Mouse (Mus musculus) CH12.LX (cell line): ENCODE results near the gene Smyd3. TPM values are rescaled to one million over a fixed set of nuclear protein-coding genes. Genes with fewer than 3 reads are reported as not detected.

ENCODE experiments used
- DNase-seq: peaks from one replicate; pipeline ENCODE4 v3.0.0-alpha.2; 2013; ENCODE audit errors: extremely low read depth
- H3K27ac ChIP-seq: 2 replicates; pipeline ENCODE4 v1.5.1; 2012; ENCODE audit warnings: low read depth, mild to moderate bottlenecking, control low read depth, moderate library complexity; ENCODE audit not compliant: insufficient read depth
- H3K27me3 ChIP-seq: replicated peaks from 2 replicates; pipeline ENCODE3; 2012; ENCODE audit warnings: inconsistent platforms
- H3K36me3 ChIP-seq, 2 experiments: replicated peaks in 1 of 2; 2 replicates each; pipeline versions ENCODE3 to v1.6.1; 2012; ENCODE audit warnings: inconsistent platforms in 1 of 2, low read length in 1 of 2, mild to moderate bottlenecking in 1 of 2, mixed read lengths in 1 of 2, moderate library complexity in 1 of 2; ENCODE audit not compliant: control insufficient read depth in 1 of 2, insufficient read depth in 1 of 2
- H3K4me1 ChIP-seq, 2 experiments: 2 replicates each; pipeline ENCODE4 v1.6.1; 2012; ENCODE audit warnings: inconsistent platforms in 1 of 2, moderate library complexity in 1 of 2; ENCODE audit not compliant: insufficient read depth in 2 of 2, control insufficient read depth in 1 of 2
- H3K4me2 ChIP-seq: 2 replicates; pipeline ENCODE4 v1.6.1; 2012; ENCODE audit warnings: low read depth, mild to moderate bottlenecking, control low read depth; ENCODE audit not compliant: poor library complexity, insufficient read depth, severe bottlenecking
- H3K4me3 ChIP-seq, 3 experiments: fragments of 150-350 bp in 1 of 3; sonication (generic) in 1 of 3; replicated peaks in 1 of 3; 2 replicates each; pipeline versions ENCODE3 to v1.5.1; 2011 to 2012; ENCODE audit warnings: low read depth in 2 of 3, low read length in 2 of 3, mild to moderate bottlenecking in 2 of 3, moderate library complexity in 2 of 3, control low read depth in 1 of 3, improper control_type of control experiment in 1 of 3, inconsistent platforms in 1 of 3, mixed read lengths in 1 of 3; ENCODE audit not compliant: poor library complexity in 1 of 3
- H3K79me2 ChIP-seq: replicated peaks from 2 replicates; pipeline ENCODE4 v1.6.1; 2012; ENCODE audit warnings: mild to moderate bottlenecking, moderate library complexity; ENCODE audit not compliant: control insufficient read depth, poor library complexity, insufficient read depth, severe bottlenecking; ENCODE audit errors: extremely low read depth
- H3K9ac ChIP-seq: 2 replicates; pipeline ENCODE4 v1.6.1; 2012; ENCODE audit warnings: low read depth, mild to moderate bottlenecking, control low read depth, moderate library complexity; ENCODE audit not compliant: insufficient read depth
- H3K9me3 ChIP-seq: replicated peaks from 2 replicates; pipeline ENCODE3; 2012; ENCODE audit warnings: low read length, inconsistent platforms, mixed read lengths
- CHD2 ChIP-seq: IDR thresholded peaks from 2 replicates; pipeline ENCODE4 v1.6.1; 2011; ENCODE audit warnings: low read length, improper control_type of control experiment
- E2F4 ChIP-seq: IDR thresholded peaks from 2 replicates; pipeline ENCODE4 v1.6.1; 2011; ENCODE audit warnings: low read depth, low read length, improper control_type of control experiment; ENCODE audit not compliant: insufficient replicate concordance
- ELF1 ChIP-seq: IDR thresholded peaks from 2 replicates; pipeline ENCODE4 v1.6.1; 2014; ENCODE audit warnings: low read depth, mild to moderate bottlenecking, inconsistent platforms, low read length, improper control_type of control experiment
- EP300 ChIP-seq: IDR thresholded peaks from 2 replicates; pipeline ENCODE4 v1.6.1; 2011; ENCODE audit warnings: low read length, improper control_type of control experiment
- ETS1 ChIP-seq: conservative IDR thresholded peaks from 2 replicates; pipeline ENCODE4 v1.6.1; 2012; ENCODE audit warnings: low read depth, mild to moderate bottlenecking, inconsistent platforms, low read length, improper control_type of control experiment, moderate library complexity
- GABPA ChIP-seq: IDR thresholded peaks from 2 replicates; pipeline ENCODE4 v1.6.1; 2012; ENCODE audit warnings: low read depth, low read length, improper control_type of control experiment, inconsistent platforms; ENCODE audit not compliant: insufficient replicate concordance
- JUN ChIP-seq: IDR thresholded peaks from 2 replicates; pipeline ENCODE4 v1.6.1; 2011; ENCODE audit warnings: low read depth, mild to moderate bottlenecking, low read length, improper control_type of control experiment, moderate library complexity; ENCODE audit not compliant: insufficient read depth
- JUND ChIP-seq: conservative IDR thresholded peaks from 2 replicates; pipeline ENCODE4 v1.6.1; 2011; ENCODE audit warnings: low read depth, low read length, improper control_type of control experiment
- KAT2A ChIP-seq: IDR thresholded peaks from 2 replicates; pipeline ENCODE4 v1.6.1; 2012; ENCODE audit warnings: low read length, improper control_type of control experiment, inconsistent platforms; ENCODE audit not compliant: insufficient replicate concordance
- MAFK ChIP-seq: IDR thresholded peaks from 2 replicates; pipeline ENCODE4 v1.6.1; 2011; ENCODE audit warnings: low read length, improper control_type of control experiment; ENCODE audit not compliant: insufficient replicate concordance
- MAX ChIP-seq: IDR thresholded peaks from 2 replicates; pipeline ENCODE4 v1.6.1; 2011; ENCODE audit warnings: low read length, improper control_type of control experiment
- MYC ChIP-seq: IDR thresholded peaks from 2 replicates; pipeline ENCODE4 v1.6.1; 2011; ENCODE audit warnings: low read depth, mild to moderate bottlenecking, improper control_type of control experiment, low read length
- NRF1 ChIP-seq: IDR thresholded peaks from 2 replicates; pipeline ENCODE4 v1.6.1; 2014; ENCODE audit warnings: low read depth, mild to moderate bottlenecking, inconsistent platforms, low read length, improper control_type of control experiment, moderate library complexity
- PAX5 ChIP-seq: IDR thresholded peaks from 2 replicates; pipeline ENCODE4 v1.6.1; 2012; ENCODE audit warnings: low read length, inconsistent platforms, mixed read lengths
- POLR2A ChIP-seq: IDR thresholded peaks from 2 replicates; pipeline ENCODE4 v1.6.1; 2011; ENCODE audit warnings: low read depth, mild to moderate bottlenecking, improper control_type of control experiment, low read length
- RCOR1 ChIP-seq: conservative IDR thresholded peaks from 2 replicates; pipeline ENCODE4 v1.6.1; 2012; ENCODE audit warnings: low read depth, mild to moderate bottlenecking, inconsistent platforms, low read length, improper control_type of control experiment
- SMC3 ChIP-seq: IDR thresholded peaks from 2 replicates; pipeline ENCODE4 v1.6.1; 2011; ENCODE audit warnings: low read depth, low read length, improper control_type of control experiment
- TBP ChIP-seq: conservative IDR thresholded peaks from 2 replicates; pipeline ENCODE4 v1.6.1; 2011; ENCODE audit warnings: low read depth, low read length, improper control_type of control experiment
- TCF12 ChIP-seq: IDR thresholded peaks from 2 replicates; pipeline ENCODE4 v1.6.1; 2014; ENCODE audit warnings: low read depth, mild to moderate bottlenecking, inconsistent platforms, low read length, improper control_type of control experiment
- UBTF ChIP-seq: IDR thresholded peaks from 2 replicates; pipeline ENCODE4 v1.6.1; 2012; ENCODE audit warnings: low read depth, mild to moderate bottlenecking, inconsistent platforms, low read length, improper control_type of control experiment, moderate library complexity
- USF1 ChIP-seq: IDR thresholded peaks from 2 replicates; pipeline ENCODE4 v1.6.1; 2014; ENCODE audit warnings: low read depth, mild to moderate bottlenecking, inconsistent platforms, low read length, improper control_type of control experiment
- USF2 ChIP-seq: conservative IDR thresholded peaks from 2 replicates; pipeline ENCODE4 v1.6.1; 2011; ENCODE audit warnings: low read depth, low read length, improper control_type of control experiment
- ZC3H11A ChIP-seq: IDR thresholded peaks from 2 replicates; pipeline ENCODE4 v1.6.1; 2012; ENCODE audit warnings: low read depth, mild to moderate bottlenecking, inconsistent platforms, low read length, improper control_type of control experiment
- ZKSCAN1 ChIP-seq: IDR thresholded peaks from 2 replicates; pipeline ENCODE4 v1.6.1; 2012; ENCODE audit warnings: low read depth, inconsistent platforms, low read length, improper control_type of control experiment, borderline replicate concordance
- ZMIZ1 ChIP-seq: IDR thresholded peaks from 2 replicates; pipeline ENCODE4 v1.6.1; 2012; ENCODE audit warnings: low read depth, mild to moderate bottlenecking, inconsistent platforms, low read length, improper control_type of control experiment
- ZNF384 ChIP-seq: IDR thresholded peaks from 2 replicates; pipeline ENCODE4 v1.6.1; 2012; ENCODE audit warnings: low read depth, low read length, improper control_type of control experiment, inconsistent platforms
- dilution Hi-C: fragments of 300-500 bp; cut with MboI; formaldehyde crosslinking; loops from 2 replicates; pipeline ENCODE4 v1.14.3; 2020; ENCODE audit warnings: low sequenced_read_pairs; ENCODE audit not compliant: extremely low pct_unique_long_range_greater_than_20kb, extremely low pct_ligation_motif_present
- in situ Hi-C: fragments of 300-500 bp; cut with MboI; formaldehyde crosslinking; loops from 3 replicates; pipeline ENCODE4 v1.14.3; 2019; ENCODE audit warnings: low sequenced_read_pairs, low pct_ligation_motif_present, low pct_unique_long_range_greater_than_20kb, mixed read lengths
- polyA plus RNA-seq: library from polyadenylated mRNA; unstranded; fragments of >175 nt; gene quantifications from 2 replicates; pipeline ENCODE4 v1.2.1, GENCODE M21; 2012; ENCODE audit warnings: low read depth; ENCODE audit not compliant: insufficient read length
- total RNA-seq, 2 experiments: library from RNA; depleted of rRNA; stranded (reverse); fragments of 300-350 nt in 1 of 2; fragments of >200 nt in 1 of 2; gene quantifications; 2 replicates each; pipeline ENCODE4 v1.2.3; 2012 to 2014

The Smyd3 gene
- total and polyA plus RNA-seq, 3 experiments, result 11.4 to 12.5 (median 11.8) TPM

- Histone ChIP-seq H3K4me1 (peaks cover 0 to 13% of the 10 kb centered on the region in 2 experiments; a peak in 2 of 4 replicates), H3K4me3 (no peak overlapping the region), H3K9ac (no peak overlapping the region), H3K4me2 (no peak overlapping the region), H3K36me3 (no peaks in the 10 kb centered on the region), H3K27me3 (no peaks in the 10 kb centered on the region), H3K9me3 (no peaks in the 10 kb centered on the region), H3K79me2 (no peaks in the 10 kb centered on the region), H3K27ac (no peak overlapping the region)
- DNase-seq, result no peak
- dilution Hi-C loops, result no loop called here
- TF ChIP-seq ETS1 (no peak), NRF1 (no peak), MAFK (no peak), ZNF384 (no peak), EP300 (no peak), SMC3 (no peak), USF1 (no peak), ZMIZ1 (no peak), MYC (no peak), E2F4 (no peak), JUN (no peak), POLR2A (no peak), ZKSCAN1 (no peak), USF2 (no peak), ZC3H11A (no peak), GABPA (no peak), JUND (no peak), RCOR1 (no peak), UBTF (no peak), TBP (no peak)
- in situ Hi-C loops, result no loop called here
Measured at GRCm38 (mm10) chr1:179013021-179013420, 504.8 kb downstream of the Smyd3 start.

GRCm38 (mm10) chr1:179012273-179012672 lies 505.6 kb downstream of the Smyd3 start:
- H3K36me3 ChIP-seq, result no peaks in the 10 kb centered on the region
- TF ChIP-seq KAT2A, result no peak
- TF ChIP-seq ELF1, result no peak
- no peak for TF ChIP-seq ETS1
- TF ChIP-seq GABPA, result no peak
- no peak for TF ChIP-seq MAX
- no peak for TF ChIP-seq NRF1
- no peak for TF ChIP-seq JUND
- no peak for TF ChIP-seq TCF12
- no peak for TF ChIP-seq PAX5
- TF ChIP-seq SMC3, result no peak
- no peak for TF ChIP-seq USF2
- TF ChIP-seq EP300, result no peak
- no peak for TF ChIP-seq USF1
- no peak for TF ChIP-seq E2F4
- TF ChIP-seq CHD2, result no peak
- no peak for TF ChIP-seq MYC
- TF ChIP-seq ZC3H11A, result no peak
- TF ChIP-seq, all 38 proteins: peak for 0
- Histone ChIP-seq H3K79me2 (no peaks in the 10 kb centered on the region), H3K4me3 (no peak overlapping the region), H3K27ac (no peak overlapping the region), H3K4me2 (no peak overlapping the region), H3K27me3 (no peaks in the 10 kb centered on the region), H3K9ac (no peak overlapping the region), H3K4me1 (peaks cover 0 to 13% of the 10 kb centered on the region in 2 experiments; a peak in 2 of 4 replicates), H3K9me3 (no peaks in the 10 kb centered on the region)
- in situ Hi-C loops, result no loop called here
- dilution Hi-C loops, result no loop called here
- DNase-seq, result no peak
